Mouse (Mus musculus) naive thymus-derived CD4-positive, alpha-beta T cell, adult 2 months (primary cell): ENCODE results near the gene Scamp2.
A peak's percentile ranks its signal among the peaks of the same experiment; 100 is the strongest.

ENCODE experiments used
- DNase-seq: peaks from one replicate; pipeline ENCODE4 v3.0.0-alpha.2; 2011; ENCODE audit warnings: low read depth

Scamp2 gene

GRCm38 (mm10) chr9:57627892-57628291, 67.1 kb downstream of the Scamp2 start:
- DNase-seq, result no peak

DNA sequence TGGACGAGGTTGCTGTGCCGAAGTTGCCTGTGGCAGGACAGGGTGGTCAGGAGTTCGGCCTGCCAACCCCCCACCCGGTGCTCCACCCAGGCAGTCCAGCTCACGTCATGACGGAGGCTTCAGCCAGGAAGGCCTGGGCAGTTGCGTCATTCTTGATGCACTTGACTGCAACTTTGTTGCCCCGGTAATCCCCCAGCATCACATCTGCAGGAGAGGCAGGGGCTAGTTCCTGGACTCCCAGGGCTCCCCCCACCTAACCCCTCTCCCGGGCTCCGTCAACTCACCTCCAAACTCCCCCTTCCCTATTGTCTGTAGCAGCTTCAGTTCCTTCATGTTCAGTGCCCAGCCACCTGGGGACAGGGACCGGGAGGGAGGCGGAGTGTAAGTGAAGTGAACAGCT, 68.0 kb downstream of the Scamp2 start:
- no peak for DNase-seq

DNA sequence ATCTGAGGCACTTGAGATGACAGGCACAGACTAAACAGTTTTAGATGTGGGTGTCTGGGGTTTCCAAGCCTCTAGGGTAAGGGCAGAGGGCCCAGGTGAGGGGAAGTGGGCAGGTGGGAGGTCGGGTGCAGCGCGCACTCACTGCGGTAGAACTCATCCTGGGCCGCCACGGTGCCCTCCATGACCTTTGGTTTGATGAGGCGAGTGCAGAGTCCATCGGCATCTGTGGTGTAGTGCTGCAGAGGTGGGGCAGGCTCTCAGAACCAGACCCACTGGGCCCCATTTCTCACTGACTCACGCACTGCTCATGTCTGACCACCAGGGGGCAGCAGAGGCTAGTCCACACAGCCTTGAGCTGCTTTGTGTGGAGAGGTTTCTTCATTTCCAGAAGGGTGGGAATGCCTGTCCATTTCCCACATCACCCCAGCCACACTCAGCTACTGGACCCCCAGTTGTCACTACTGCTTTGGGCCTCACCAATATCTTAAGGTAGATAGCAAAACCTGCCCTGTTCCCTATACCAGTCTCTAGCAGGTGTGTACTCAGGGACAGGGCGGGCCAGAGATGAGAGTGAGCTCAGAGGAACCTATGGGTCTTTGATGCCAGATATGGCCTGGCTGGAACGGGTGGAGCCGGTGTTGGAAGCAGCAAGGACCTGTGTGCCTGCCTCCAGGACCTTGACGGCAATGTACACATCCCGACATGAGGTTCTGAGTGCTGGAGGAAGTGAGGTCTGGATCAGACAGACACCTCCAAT, 68.6 kb downstream of the Scamp2 start:
- peak; percentile 92 for DNase-seq

GRCm38 (mm10) chr9:57633481-57634024, 72.8 kb downstream of the Scamp2 start:
- DNase-seq, result peak; percentile 83

DNA sequence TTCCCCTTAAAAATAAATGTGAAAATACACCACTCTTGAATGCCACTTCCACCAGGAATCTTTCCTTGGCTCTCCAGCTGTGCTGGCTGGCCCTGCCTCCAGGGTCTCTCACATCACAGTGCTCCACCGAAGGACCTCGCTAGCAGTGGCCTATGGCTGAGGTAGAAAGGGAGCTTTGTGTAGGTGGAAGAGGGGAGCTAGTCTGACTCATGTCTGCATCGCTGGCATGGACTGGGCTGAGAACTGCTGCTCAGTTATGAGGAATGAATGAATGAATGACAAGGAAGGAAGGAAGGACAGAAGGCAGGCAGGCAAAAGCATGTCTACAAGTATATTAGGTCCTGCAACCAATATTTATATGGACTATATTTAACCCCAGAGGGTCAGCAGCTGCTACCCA, 76.5 kb downstream of the Scamp2 start:
- no peak for DNase-seq

DNA sequence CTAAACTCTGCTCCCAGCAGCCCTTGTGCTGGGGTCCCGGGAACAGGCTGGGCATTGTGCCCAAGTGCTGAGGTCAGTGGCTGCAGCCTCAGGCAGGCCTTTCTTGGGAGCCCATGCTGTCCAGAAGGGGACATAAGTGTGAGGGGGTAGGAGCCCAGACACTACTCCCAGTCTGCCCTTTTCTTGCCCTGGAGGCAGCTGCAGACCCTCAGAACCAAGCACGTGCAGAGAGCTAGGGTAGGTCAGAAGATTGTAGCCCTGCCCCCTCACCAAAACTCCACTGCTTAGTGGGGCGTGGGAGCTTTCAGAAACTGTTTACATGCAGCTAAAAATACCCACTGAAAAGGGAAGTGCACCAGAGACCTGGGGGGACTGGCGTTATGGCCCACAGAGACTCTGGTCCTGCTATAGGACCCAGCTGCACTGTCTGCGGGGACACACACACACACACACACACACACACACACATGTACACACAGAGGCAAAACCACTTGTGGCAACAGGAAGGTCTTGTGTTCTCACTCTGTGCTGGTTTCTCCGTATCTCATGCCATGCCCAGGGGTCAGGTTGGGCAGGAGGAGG, 77.1 kb downstream of the Scamp2 start:
- no peak for DNase-seq
